Mouse (Mus musculus) intestine, embryonic 15.5 days (tissue): ENCODE measurements at regions not wholly inside any gene's neighbourhood (a gene's known extent, or its start where the extent isn't known, plus 50 kb on each side); places are given as distances from the start of the nearest gene placed in this dataset.
A peak's percentile ranks its signal among the peaks of the same experiment; 100 is the strongest.

Experiments
- ATAC-seq: fragments of 200-750 bp; cut with Nextera tagmentation; 2 replicates; pipeline ENCODE4 v1.8.0; 2017; ENCODE audit warnings: moderate TSS enrichment, moderate library complexity
- H3K27ac ChIP-seq: fragments of 300-500 bp; sonication (generic); 2 replicates; pipeline ENCODE4 v1.5.1; 2015; ENCODE audit warnings: mild to moderate bottlenecking, inconsistent platforms
- H3K27me3 ChIP-seq: fragments of 300-500 bp; sonication (generic); replicated peaks from 2 replicates; pipeline ENCODE4 v1.6.1; 2015; ENCODE audit warnings: inconsistent platforms
- H3K36me3 ChIP-seq: fragments of 300-500 bp; sonication (generic); 2 replicates; pipeline ENCODE4 v1.6.1; 2015; ENCODE audit warnings: inconsistent platforms
- H3K4me1 ChIP-seq: fragments of 300-500 bp; sonication (generic); replicated peaks from 2 replicates; pipeline ENCODE4 v1.6.1; 2015; ENCODE audit warnings: inconsistent platforms
- H3K4me2 ChIP-seq: fragments of 300-500 bp; sonication (generic); replicated peaks from 2 replicates; pipeline ENCODE4 v1.6.1; 2015; ENCODE audit warnings: mild to moderate bottlenecking, inconsistent platforms
- H3K4me3 ChIP-seq: fragments of 300-500 bp; sonication (generic); replicated peaks from 2 replicates; pipeline ENCODE4 v1.5.1; 2015; ENCODE audit warnings: inconsistent platforms
- H3K9ac ChIP-seq: fragments of 300-500 bp; sonication (generic); 2 replicates; pipeline ENCODE4 v1.6.1; 2015; ENCODE audit warnings: inconsistent platforms
- H3K9me3 ChIP-seq: fragments of 300-500 bp; sonication (generic); 2 replicates; pipeline ENCODE4 v1.6.1; 2016; ENCODE audit warnings: inconsistent platforms
- WGBS: fragments of 180-500 bp; shearing (Covaris S2); methylation state at CpG from one replicate; pipeline ENCODE4 v1.1.7; 2015; 5-methylcytosine and 5-hydroxymethylcytosine counted together

DNA sequence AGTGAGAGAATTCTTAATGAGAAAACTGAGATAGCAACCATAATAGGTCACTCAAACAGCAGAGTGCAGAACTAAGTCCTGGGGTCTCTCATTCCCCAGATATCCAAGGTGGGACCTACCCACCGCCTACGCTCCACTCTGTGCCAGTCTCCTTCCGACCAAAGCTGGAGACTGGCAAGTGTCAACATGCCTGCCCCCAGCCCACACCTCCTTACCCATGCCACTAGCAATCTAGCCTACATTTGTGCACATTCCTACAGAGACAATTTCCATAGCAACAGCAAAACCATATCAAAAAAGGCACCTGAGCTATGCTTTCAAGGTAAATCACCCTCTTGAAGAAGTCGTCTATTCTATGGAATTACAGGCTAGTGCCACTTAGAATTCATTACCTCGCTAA, 97.3 kb upstream of the Ankrd1 start:
- Histone ChIP-seq H3K27me3 (no peaks in the 10 kb centered on the region), H3K4me3 (no peak overlapping the region), H3K4me1 (no peaks in the 10 kb centered on the region), H3K9ac (no peak overlapping the region), H3K36me3 (no peaks in the 10 kb centered on the region), H3K9me3 (no peaks in the 10 kb centered on the region), H3K27ac (no peak overlapping the region), H3K4me2 (no peak overlapping the region)
- WGBS = 78% methylated on average over 5 of the region's 5 CpGs
- ATAC-seq = no peak

DNA sequence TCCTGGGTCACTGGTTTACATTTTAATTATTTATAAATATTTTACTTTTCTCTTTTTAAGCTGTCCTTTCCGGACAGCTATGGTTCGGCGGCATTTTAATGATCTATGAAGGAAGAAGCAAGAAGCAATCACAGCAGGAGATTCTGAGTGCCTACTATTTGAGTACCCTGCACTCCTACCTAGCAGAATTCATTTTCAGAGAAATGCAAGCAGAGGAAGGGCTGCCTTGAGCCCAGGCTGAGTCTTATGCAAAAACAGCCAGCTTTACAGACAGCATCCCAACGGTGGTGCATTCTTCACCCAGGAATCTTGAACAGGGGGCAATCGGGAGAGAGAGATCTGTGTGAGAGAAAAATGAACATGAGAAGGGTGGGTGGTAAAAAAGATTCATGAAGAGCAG, 97.7 kb upstream of the Ankrd1 start:
- 63% methylated on average over 5 of the region's 5 CpGs for WGBS
- no peak for ATAC-seq
- no peaks in the 10 kb centered on the region for H3K36me3 ChIP-seq

DNA sequence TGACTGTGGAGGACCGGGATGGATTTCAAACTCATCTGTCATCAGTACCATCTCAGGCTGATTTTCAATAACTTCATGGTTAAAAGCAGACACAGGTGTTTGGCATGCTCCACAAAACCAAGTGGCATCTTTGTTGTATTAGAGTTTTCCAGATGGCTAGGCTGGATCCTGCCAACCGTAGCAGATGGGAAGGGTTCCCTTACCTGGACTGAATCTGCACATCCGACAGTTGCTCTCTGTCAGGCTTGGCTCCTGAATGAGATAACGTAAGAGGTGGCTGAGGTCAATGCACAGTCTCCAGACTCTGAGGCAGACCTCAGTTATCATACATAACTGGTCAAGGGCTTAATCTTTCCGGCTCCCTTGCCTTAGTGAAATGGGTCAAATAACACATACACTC, 99.0 kb upstream of the Ankrd1 start:
- no peak overlapping the region for H3K9ac ChIP-seq
- no peak for ATAC-seq
- H3K4me3 ChIP-seq = no peak overlapping the region
- H3K27ac ChIP-seq = no peak overlapping the region
- no peak overlapping the region for H3K4me2 ChIP-seq
- 87% methylated on average over 5 of the region's 5 CpGs for WGBS
- H3K36me3 ChIP-seq = no peaks in the 10 kb centered on the region
- no peaks in the 10 kb centered on the region for H3K27me3 ChIP-seq
- H3K9me3 ChIP-seq = no peaks in the 10 kb centered on the region
- no peaks in the 10 kb centered on the region for H3K4me1 ChIP-seq

More for the DNA sequence above, 97.7 kb upstream of the Ankrd1 start:
- Histone ChIP-seq H3K9ac (no peak overlapping the region), H3K4me3 (no peak overlapping the region), H3K4me1 (no peaks in the 10 kb centered on the region), H3K27me3 (no peaks in the 10 kb centered on the region), H3K27ac (no peak overlapping the region), H3K9me3 (no peaks in the 10 kb centered on the region), H3K4me2 (no peak overlapping the region)

DNA sequence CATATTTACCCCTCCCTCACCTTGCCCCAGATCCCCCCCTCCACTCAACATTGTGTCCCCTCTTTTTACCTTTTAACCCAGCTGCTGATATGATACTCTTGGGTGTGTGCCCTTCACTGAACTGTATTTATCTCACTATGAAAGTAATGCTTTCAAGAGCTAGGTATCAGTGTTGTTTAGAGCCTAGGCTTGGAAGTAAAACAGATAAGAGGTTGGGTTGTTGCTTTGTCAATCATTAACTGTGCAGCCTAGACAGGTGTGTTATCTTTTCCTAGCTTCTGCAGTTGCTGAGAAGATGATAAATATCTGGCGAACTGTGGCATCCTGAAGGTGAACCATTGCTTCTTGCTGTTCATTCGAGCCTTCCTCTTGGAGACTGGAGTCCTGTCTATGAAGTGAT, 101.2 kb upstream of the Ankrd1 start:
- Histone ChIP-seq H3K4me2 (no peak overlapping the region), H3K9ac (no peak overlapping the region), H3K4me3 (no peak overlapping the region), H3K9me3 (no peaks in the 10 kb centered on the region), H3K36me3 (no peaks in the 10 kb centered on the region), H3K27me3 (no peaks in the 10 kb centered on the region), H3K4me1 (no peaks in the 10 kb centered on the region), H3K27ac (no peak overlapping the region)
- ATAC-seq = peak; percentile 68; the same call in 1 of the 2 replicates
- 38% methylated on average over 2 of the region's 2 CpGs for WGBS

DNA sequence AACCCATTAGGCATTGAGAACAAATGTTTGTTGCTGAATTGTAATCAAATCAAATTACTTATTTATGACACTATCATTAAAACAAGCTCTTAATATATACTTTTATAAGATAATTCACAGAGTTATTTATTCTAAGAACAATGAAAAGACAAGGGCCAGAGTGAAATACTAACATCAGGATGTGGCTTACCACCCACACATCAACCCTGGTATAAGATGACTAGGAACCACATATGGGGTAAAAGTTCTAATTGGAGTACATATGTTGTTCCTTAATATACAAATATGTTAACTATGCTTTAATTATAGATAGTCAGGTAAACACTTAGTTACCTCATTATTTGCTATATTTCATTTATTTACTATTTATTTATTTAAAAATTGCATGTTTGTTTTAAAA, 101.7 kb upstream of the Ankrd1 start:
- H3K4me1 ChIP-seq = no peaks in the 10 kb centered on the region
- H3K9ac ChIP-seq = no peak overlapping the region
- no peak overlapping the region for H3K27ac ChIP-seq
- no peaks in the 10 kb centered on the region for H3K9me3 ChIP-seq
- no peaks in the 10 kb centered on the region for H3K36me3 ChIP-seq
- H3K4me2 ChIP-seq = no peak overlapping the region
- ATAC-seq = no peak
- H3K4me3 ChIP-seq = no peak overlapping the region
- H3K27me3 ChIP-seq = no peaks in the 10 kb centered on the region

DNA sequence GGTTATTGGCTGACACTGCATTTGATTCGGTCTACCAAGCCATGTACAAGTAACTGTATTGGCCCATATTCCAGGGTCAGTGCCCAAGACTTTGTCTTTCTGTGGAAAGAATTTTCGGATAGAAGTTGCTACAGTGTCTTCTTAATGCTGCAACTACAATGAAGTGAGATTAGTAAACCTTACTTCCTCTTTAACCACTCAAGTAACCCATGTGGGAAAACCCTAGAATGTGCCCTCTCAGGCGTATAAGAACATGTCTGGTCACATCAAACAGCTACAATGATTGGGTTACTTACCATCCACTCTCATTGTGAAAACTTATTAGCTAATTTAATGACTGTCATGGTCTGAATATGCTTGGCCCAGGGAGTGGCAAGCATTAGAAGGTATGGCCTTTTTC, 102.3 kb upstream of the Ankrd1 start:
- H3K4me1 ChIP-seq = no peaks in the 10 kb centered on the region
- no peaks in the 10 kb centered on the region for H3K9me3 ChIP-seq
- H3K36me3 ChIP-seq = no peaks in the 10 kb centered on the region
- H3K4me3 ChIP-seq = no peak overlapping the region
- WGBS = 89% methylated on average over 3 of the region's 3 CpGs
- H3K27ac ChIP-seq = no peak overlapping the region
- H3K27me3 ChIP-seq = no peaks in the 10 kb centered on the region
- H3K4me2 ChIP-seq = no peak overlapping the region
- ATAC-seq = no peak
- no peak overlapping the region for H3K9ac ChIP-seq

DNA sequence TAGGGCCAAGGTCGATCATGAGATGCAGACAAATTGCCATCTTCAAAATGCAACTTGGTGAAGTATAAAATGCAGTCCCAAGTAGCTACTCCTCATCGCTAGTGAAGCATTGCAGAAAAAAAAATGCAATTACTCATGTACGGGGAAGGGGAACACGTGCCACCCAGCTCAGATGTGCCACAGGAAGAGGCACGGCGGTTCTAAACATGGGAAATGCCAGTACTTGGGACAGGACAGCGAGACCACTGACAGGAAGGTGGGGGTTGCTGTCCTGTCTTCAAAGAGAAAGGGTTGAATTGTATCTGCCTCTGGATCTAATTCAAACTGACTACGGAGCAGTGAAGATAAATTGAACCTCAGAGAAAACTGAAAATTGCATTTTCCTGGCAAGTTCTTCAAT, 104.6 kb upstream of the Ankrd1 start:
- H3K9ac ChIP-seq = no peak overlapping the region
- no peaks in the 10 kb centered on the region for H3K9me3 ChIP-seq
- H3K27me3 ChIP-seq = no peaks in the 10 kb centered on the region
- H3K4me1 ChIP-seq = no peaks in the 10 kb centered on the region
- H3K4me2 ChIP-seq = no peak overlapping the region
- H3K36me3 ChIP-seq = no peaks in the 10 kb centered on the region
- H3K27ac ChIP-seq = no peak overlapping the region
- H3K4me3 ChIP-seq = no peak overlapping the region
- 53% methylated on average over 8 of the region's 8 CpGs for WGBS
- ATAC-seq = no peak

DNA sequence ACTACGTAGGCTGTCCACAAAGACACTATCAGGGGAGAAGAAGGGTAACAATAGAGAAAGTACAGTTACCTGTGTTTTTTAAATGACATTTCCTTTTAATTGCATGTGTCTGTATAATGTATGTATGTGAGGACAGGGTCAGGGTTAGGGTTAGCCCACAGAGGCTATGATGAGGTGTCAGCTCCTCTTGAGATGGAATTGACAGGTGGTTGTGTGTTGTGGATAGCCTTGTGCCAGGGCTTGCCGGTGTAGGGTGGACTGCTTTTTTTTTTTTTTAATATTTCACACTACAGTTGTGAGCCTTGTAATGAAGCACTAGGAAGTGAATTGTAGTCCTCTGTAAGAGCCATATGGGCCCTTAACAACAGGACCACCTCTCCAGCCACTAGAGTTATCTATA, 105.7 kb upstream of the Ankrd1 start:
- Histone ChIP-seq H3K27me3 (no peaks in the 10 kb centered on the region), H3K4me1 (no peaks in the 10 kb centered on the region), H3K27ac (no peak overlapping the region), H3K4me3 (no peak overlapping the region), H3K9ac (no peak overlapping the region), H3K9me3 (no peaks in the 10 kb centered on the region), H3K4me2 (no peak overlapping the region), H3K36me3 (no peaks in the 10 kb centered on the region)
- WGBS = 92% methylated on average over 2 of the region's 2 CpGs
- ATAC-seq = no peak

DNA sequence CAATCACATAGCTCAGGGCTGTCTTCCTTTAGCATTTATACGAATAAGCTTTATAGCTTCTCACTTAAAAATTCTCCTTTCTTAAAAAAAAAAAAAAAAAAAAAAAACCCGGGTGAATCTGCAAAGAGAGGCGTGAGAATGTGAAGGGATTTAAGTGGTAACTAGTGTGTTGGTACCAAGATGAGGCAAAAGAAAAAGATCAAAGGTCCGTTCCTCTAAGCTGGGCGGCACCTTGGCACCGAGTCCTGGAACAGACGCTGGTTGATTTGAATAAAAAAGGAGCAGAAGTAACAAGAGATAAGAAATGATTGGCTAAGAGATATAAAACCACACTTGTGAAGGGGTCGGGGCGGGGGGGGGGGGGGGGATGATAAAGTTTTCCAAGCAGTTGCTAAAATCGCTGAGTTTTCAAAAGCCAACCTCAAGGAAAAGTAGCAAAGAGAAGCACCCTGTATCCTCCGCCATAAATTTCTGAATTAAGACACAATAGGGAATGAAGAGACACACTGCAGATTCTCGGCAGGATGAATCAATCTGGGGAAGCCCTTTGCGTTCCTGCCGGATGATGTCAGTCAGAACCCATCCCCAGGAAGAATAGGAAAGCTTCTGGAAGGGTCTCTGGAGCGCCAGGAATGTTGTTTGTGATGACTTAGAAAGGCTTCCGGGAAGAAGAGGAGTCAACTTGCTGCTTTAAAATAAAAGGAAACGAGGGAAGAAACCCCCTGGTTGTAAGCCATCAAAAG, 107.7 kb upstream of the Ankrd1 start:
- H3K9me3 ChIP-seq = no peaks in the 10 kb centered on the region
- no peak overlapping the region for H3K4me3 ChIP-seq
- no peak overlapping the region for H3K27ac ChIP-seq
- H3K27me3 ChIP-seq = no peaks in the 10 kb centered on the region
- no peak for ATAC-seq
- H3K36me3 ChIP-seq = no peaks in the 10 kb centered on the region
- no peaks in the 10 kb centered on the region for H3K4me1 ChIP-seq
- peak overlapping the region; percentile 35; the same call in 1 of the 2 replicates for H3K4me2 ChIP-seq
- no peak overlapping the region for H3K9ac ChIP-seq
- WGBS = 20% methylated on average over 16 of the region's 17 CpGs

DNA sequence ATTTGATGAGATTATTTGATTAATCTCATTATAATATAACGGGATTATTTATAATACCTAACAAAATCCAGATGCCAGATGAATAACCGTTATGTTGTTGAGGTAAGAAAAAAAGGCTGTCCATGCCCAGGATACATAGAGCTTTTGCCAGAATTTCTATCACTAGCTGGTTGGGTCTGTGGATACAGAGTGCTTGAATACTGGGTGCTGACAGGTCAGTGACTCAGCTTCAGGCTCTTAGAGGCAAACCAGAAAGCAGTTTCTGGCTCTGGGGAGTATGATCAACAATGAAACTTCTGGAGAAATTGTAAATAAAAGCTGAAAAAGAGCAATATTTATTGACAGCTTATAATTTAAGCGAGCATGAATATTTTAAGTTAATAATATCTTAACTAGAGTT, 109.4 kb upstream of the Ankrd1 start:
- Histone ChIP-seq H3K27ac (no peak overlapping the region), H3K4me2 (no peak overlapping the region), H3K9me3 (no peaks in the 10 kb centered on the region), H3K27me3 (no peaks in the 10 kb centered on the region), H3K4me1 (no peaks in the 10 kb centered on the region), H3K36me3 (no peaks in the 10 kb centered on the region), H3K4me3 (no peak overlapping the region), H3K9ac (no peak overlapping the region)
- 88% methylated on average over 3 of the region's 3 CpGs for WGBS
- ATAC-seq = no peak

DNA sequence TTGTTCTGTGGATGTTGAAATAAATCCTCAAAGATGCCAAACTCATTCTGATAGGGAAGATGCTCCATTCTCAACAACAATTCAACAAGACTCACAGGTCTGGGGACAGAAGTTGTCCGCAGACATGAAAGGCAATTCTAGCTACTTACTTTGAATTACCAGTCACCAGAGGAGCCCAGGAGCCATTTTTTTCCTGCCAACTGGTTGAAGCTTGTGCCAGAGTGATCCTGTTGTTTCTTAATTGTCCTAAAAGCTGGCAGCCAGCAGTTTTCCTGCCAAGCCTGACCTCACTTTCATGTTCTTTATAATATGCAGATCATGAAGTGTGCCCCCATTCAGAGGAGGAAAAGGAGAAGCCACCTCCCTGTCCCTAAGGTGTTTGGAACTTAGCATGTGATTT, 110.0 kb upstream of the Ankrd1 start:
- Histone ChIP-seq H3K4me1 (no peaks in the 10 kb centered on the region), H3K4me2 (no peak overlapping the region), H3K27me3 (no peaks in the 10 kb centered on the region), H3K9ac (no peak overlapping the region), H3K27ac (no peak overlapping the region), H3K9me3 (no peaks in the 10 kb centered on the region), H3K4me3 (no peak overlapping the region), H3K36me3 (no peaks in the 10 kb centered on the region)
- WGBS = 85% methylated on average over 1 of the region's 1 CpGs
- ATAC-seq = no peak

DNA sequence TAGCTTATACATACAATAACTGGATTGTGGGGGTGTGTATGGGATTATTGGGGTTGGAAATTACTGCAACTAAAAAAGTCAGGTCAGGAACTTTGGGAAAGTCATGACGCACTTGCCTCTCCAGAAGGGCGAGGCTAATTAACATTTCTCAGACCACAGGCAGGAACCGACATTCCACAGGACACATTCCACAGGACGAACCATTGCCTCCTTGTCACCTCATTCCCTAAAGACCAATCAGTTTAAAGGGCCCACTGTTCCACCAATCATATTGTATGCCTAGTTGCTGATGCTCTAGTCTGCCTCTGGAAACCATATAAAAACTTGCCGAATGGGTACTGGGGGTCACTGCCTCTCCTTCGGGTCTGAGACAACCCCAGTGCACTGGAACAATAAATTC, 113.0 kb upstream of the Pcgf5 start:
- H3K27me3 ChIP-seq = no peaks in the 10 kb centered on the region
- H3K9me3 ChIP-seq = no peaks in the 10 kb centered on the region
- H3K36me3 ChIP-seq = no peaks in the 10 kb centered on the region
- H3K4me1 ChIP-seq = no peaks in the 10 kb centered on the region
- WGBS = 70% methylated on average over 6 of the region's 6 CpGs
- ATAC-seq = no peak
- H3K4me3 ChIP-seq = no peak overlapping the region
- H3K27ac ChIP-seq = no peak overlapping the region
- H3K9ac ChIP-seq = no peak overlapping the region
- no peak overlapping the region for H3K4me2 ChIP-seq

DNA sequence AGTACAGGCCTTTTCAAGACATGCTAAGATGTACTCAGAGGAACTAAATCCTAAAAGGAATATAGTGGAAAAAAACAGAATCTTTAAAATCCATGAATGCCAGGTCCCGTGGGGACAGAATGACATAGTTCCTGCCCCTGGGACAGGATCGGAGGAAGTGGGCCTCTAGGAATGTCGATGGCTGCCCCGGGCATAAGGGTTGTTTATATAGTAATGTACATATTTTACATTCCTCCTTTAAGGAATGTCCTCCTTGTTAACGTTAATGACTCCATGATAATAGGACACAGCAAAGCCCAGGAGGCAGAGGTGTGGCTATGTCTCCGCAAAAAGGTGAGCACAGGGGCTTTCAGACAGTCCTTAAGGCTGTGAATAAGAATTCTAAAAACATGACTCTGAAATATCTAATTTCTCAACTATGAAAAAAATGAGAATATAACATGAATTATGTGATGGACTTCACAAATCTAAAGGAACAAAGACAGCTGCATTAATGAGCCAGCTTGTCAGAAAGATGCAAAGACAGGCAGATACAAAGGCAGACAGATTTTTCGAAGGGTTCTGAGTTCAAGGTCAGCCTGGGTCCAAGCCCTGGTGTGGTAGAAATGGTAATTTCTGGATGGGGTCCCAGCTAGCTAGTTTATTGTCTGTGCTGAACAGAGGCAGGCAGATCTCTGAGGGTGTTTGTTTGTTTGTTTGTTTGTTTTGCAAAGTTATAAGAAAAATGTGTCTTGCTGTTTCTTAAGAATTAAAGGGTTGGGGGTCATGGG, 111.3 kb upstream of the Pcgf5 start:
- Histone ChIP-seq H3K4me2 (no peak overlapping the region), H3K27ac (no peak overlapping the region), H3K4me3 (no peak overlapping the region), H3K9ac (no peak overlapping the region), H3K36me3 (no peaks in the 10 kb centered on the region), H3K4me1 (no peaks in the 10 kb centered on the region), H3K9me3 (no peaks in the 10 kb centered on the region), H3K27me3 (no peaks in the 10 kb centered on the region)
- 31% methylated on average over 7 of the region's 7 CpGs for WGBS
- no peak for ATAC-seq
